Mouse (Mus musculus): ENCODE data around the gene Ccser2. TPM values are rescaled to one million over a fixed set of nuclear protein-coding genes. Genes with fewer than 3 reads are reported as not detected.

Ccser2 gene
- total and polyA plus RNA-seq, 3 experiments: 3.0 to 4.2 TPM; not detected in 1

- TF ChIP-seq UBTF (IDR thresholded peaks at IDR 0.05; ENCODE audit: borderline replicate concordance, insufficient read depth, low read depth, low read length) (no peak), POLR2AphosphoS2 (IDR thresholded peaks at IDR 0.05; ENCODE audit: low read length) (no peak), ZC3H11A (IDR thresholded peaks at IDR 0.05; ENCODE audit: low read depth, low read length) (no peak), MYC (IDR thresholded peaks at IDR 0.05; ENCODE audit: low read depth, low read length) (no peak), USF1 (IDR thresholded peaks at IDR 0.05; ENCODE audit: low read depth, low read length) (no peak), SMC3 (IDR thresholded peaks at IDR 0.05; ENCODE audit: low read depth, low read length) (no peak), ETS1 (IDR thresholded peaks at IDR 0.05; ENCODE audit: low read depth, low read length) (no peak), MAZ (IDR thresholded peaks at IDR 0.05; ENCODE audit: low read depth, low read length) (no peak), ZMIZ1 (IDR thresholded peaks at IDR 0.05; ENCODE audit: low read depth, low read length) (no peak), POLR2A (IDR thresholded peaks at IDR 0.05; ENCODE audit: control insufficient read depth in 1 of 2, insufficient read depth in 1 of 2, low read depth in 1 of 2, low read length in 2 of 2, poor library complexity in 1 of 2) (no peak), TBP (IDR thresholded peaks at IDR 0.05; ENCODE audit: low read depth, low read length) (no peak), GABPA (IDR thresholded peaks at IDR 0.05; ENCODE audit: low read depth, low read length) (no peak), USF2 (IDR thresholded peaks at IDR 0.05; ENCODE audit: borderline replicate concordance in 1 of 2, insufficient read depth in 1 of 2, low read depth in 1 of 2, low read length in 2 of 2) (no peak), HCFC1 (IDR thresholded peaks at IDR 0.05; ENCODE audit: low read depth, low read length) (no peak), MYB (IDR thresholded peaks at IDR 0.05; ENCODE audit: low read depth, low read length) (no peak), MXI1 (IDR thresholded peaks at IDR 0.05; ENCODE audit: low read depth, low read length) (no peak), RCOR1 (IDR thresholded peaks at IDR 0.05; ENCODE audit: low read depth, low read length) (no peak), ZNF384 (IDR thresholded peaks at IDR 0.05; ENCODE audit: low read depth, low read length) (no peak), CHD1 (IDR thresholded peaks at IDR 0.05; ENCODE audit: low read depth, low read length) (no peak)
- Histone ChIP-seq H3K4me3 (ENCODE audit: control insufficient read depth in 1 of 2, insufficient read depth in 1 of 2, low read depth in 2 of 2, low read length in 2 of 2) (no peak overlapping the region), H3K9ac (ENCODE audit: control insufficient read depth, low read depth, low read length, poor library complexity, severe bottlenecking) (no peak overlapping the region), H3K79me2 (ENCODE audit: control insufficient read depth, insufficient read depth, low read length, poor library complexity) (no peaks in the 10 kb centered on the region), H3K27me3 (ENCODE audit: control insufficient read depth in 1 of 2, insufficient read depth in 2 of 2, low read length in 2 of 2) (no peaks in the 10 kb centered on the region), H3K4me1 (ENCODE audit: control insufficient read depth in 1 of 2, insufficient read depth in 2 of 2, low read length in 2 of 2) (no peaks in the 10 kb centered on the region), H3K9me3 (replicated peaks; ENCODE audit: insufficient read depth, low read length) (no peaks in the 10 kb centered on the region), H3K36me3 (ENCODE audit: control insufficient read depth in 1 of 2, insufficient read depth in 2 of 2, low read length in 2 of 2) (no peaks in the 10 kb centered on the region), H3K27ac (ENCODE audit: control insufficient read depth, low read depth, low read length) (no peak overlapping the region)
- DNase-seq (ENCODE audit: low read depth, low spot score): no peak
These were observed 56.8 kb downstream of the Ccser2 start for GRCm38 (mm10) chr14:36911738-36912137.

GRCm38 (mm10) chr14:36905809-36906522, 62.6 kb downstream of the Ccser2 start:
- Histone ChIP-seq H3K9me3 (replicated peaks; ENCODE audit: insufficient read depth, low read length) (no peaks in the 10 kb centered on the region), H3K36me3 (ENCODE audit: control insufficient read depth in 1 of 2, insufficient read depth in 2 of 2, low read length in 2 of 2) (no peaks in the 10 kb centered on the region), H3K27ac (ENCODE audit: control insufficient read depth, low read depth, low read length) (no peak overlapping the region), H3K4me1 (ENCODE audit: control insufficient read depth in 1 of 2, insufficient read depth in 2 of 2, low read length in 2 of 2) (no peaks in the 10 kb centered on the region), H3K79me2 (ENCODE audit: control insufficient read depth, insufficient read depth, low read length, poor library complexity) (no peaks in the 10 kb centered on the region), H3K9ac (ENCODE audit: control insufficient read depth, low read depth, low read length, poor library complexity, severe bottlenecking) (no peak overlapping the region), H3K4me3 (ENCODE audit: control insufficient read depth in 1 of 2, insufficient read depth in 1 of 2, low read depth in 2 of 2, low read length in 2 of 2) (no peak overlapping the region), H3K27me3 (ENCODE audit: control insufficient read depth in 1 of 2, insufficient read depth in 2 of 2, low read length in 2 of 2) (no peaks in the 10 kb centered on the region)
- DNase-seq (ENCODE audit: low read depth, low spot score): no peak
- no peak for TF ChIP-seq ETS1 (IDR thresholded peaks at IDR 0.05; ENCODE audit: low read depth, low read length)
- TF ChIP-seq MYB (IDR thresholded peaks at IDR 0.05; ENCODE audit: low read depth, low read length): no peak
- TF ChIP-seq ZC3H11A (IDR thresholded peaks at IDR 0.05; ENCODE audit: low read depth, low read length): no peak
- TF ChIP-seq GATA1 (IDR thresholded peaks at IDR 0.05; ENCODE audit: low read depth, low read length): no peak
